Mouse (Mus musculus): Measurements from ENCODE around the gene S100pbp. TPM values are rescaled to one million over a fixed set of nuclear protein-coding genes. Genes with fewer than 3 reads are reported as not detected.

Gene S100pbp
- polyA plus RNA-seq (2012; rRNA removed; ENCODE audit: low replicate concordance) = 13.7 and 23.0 TPM in 2 replicates

DNA sequence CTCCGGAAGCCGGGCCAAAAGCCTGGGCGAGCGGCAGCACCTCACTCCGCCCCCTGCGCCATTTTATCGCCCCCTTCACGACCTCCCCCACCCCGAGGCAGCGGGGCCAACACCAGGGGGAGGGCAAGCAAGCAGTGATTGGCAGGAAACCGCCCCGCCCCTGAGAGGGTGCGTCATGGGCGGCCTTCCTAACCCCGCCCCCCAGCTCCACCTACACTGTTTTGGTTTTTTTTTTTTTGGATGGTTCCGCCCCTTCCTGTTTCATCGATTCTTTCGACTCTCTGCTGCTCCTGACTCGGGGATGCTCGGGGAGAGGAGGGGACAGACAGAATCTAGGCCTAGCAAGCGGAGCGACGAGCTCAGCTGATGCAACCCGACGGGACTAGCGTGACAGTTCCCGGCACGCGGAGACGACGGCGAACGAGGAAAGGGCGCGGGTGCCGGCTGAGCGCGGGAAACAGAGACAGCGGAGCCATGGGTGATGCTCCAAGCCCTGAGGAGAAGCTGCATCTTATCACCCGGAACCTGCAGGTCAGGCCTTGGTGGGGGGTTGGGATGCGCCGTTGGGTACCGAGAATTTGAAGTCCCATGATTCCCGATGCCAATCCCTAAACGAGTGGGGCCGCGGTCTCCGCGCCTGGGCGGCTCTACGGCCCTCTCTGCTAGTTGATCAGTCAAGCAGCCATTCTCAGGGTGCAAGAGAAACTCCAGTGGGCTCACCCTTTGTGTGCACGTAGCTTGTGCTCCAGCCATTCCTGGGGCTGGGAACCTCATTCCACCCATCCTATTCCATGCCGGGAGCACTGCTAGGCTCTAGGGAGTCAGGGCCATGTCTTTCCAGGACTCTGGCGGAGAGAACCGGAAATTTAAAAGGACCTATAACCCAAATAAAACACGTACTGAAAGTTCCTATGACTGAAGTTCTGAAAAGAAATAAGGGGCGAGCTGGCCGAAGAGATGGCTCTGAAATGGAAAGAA is at the start of gene S100pbp, which contains the start of gene Yars:
Gene S100pbp, minus strand, starts transcription at position 186 of the 978 bp plus-strand sequence.
Gene Yars, plus strand, starts transcription at position 219 of the 978 bp plus-strand sequence.

GRCm38 (mm10) chr4:129136579-129137391 is 52.7 kb downstream of the S100pbp start, which contains the start of gene Fndc5:
TSS of gene Fndc5 (plus strand) at chr4:129136999.

DNA sequence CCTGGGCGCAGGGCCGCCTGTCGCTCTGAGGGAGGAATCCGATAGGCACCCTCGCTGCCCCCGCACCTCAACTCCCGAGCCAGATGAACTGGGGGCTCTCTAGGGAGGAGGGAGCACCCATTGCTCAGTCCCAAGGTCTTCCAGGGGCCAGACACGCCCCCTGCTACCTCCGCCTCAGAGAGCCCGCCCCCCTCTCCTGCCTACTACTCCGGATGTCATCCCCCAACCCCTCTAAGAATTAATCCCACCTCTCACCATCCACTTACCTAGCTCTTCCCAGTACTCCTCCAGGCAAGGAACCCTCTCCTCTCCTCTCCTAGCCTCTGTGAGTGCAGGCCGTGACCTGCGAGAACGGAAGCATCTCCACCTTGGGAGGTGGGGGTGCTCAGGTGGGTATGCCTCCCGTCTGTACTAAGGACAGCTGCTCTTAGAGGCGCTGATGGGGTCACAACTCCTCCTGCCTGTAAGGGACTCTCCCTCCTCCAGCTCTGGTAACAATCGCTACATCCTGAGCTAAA is 67.9 kb downstream of the S100pbp start, which contains the start of gene Hpca:
Gene Hpca, minus strand, starts transcription at position 468 of the 518 bp plus-strand sequence.

DNA sequence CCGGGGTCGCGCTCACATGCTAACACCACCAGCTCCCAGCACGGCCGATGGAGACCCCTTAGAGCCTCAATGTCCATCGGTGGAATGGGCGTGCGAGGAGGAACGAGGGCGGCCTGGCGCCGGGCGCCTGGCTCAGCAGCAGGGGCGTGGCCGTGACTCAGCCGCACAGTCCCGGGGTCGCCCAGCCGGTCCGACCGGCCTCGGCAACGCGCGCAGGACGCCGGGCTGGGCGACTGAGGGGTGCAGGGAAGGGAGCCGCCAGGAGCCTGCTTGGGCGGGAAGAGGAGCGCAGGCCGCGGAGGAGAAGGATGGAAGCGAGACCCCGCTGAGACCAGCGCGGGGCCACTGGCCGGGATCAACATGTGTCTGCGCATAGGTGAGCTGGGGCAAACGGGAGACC is 84.2 kb downstream of the S100pbp start, which contains the start of gene Tmem54:
Gene Tmem54, plus strand, starts transcription at position 193 of the 400 bp plus-strand sequence.

Other genes with a start within 250 kb of the S100pbp start
- 17.9 and 25.6 TPM in 2 replicates for gene Azin2, start 227.3 kb downstream of the S100pbp start, polyA plus RNA-seq (2012; rRNA removed; ENCODE audit: low replicate concordance)
- 94.7 and 102 TPM in 2 replicates for gene Ak2, start 197.8 kb downstream of the S100pbp start, polyA plus RNA-seq (2012; rRNA removed; ENCODE audit: low replicate concordance)
- 45.6 and 141 TPM in 2 replicates for gene Rnf19b, start 131.5 kb downstream of the S100pbp start, polyA plus RNA-seq (2012; rRNA removed; ENCODE audit: low replicate concordance)
- 13.9 and 16.2 TPM in 2 replicates for gene Tmem54, start 84.2 kb downstream of the S100pbp start, polyA plus RNA-seq (2012; rRNA removed; ENCODE audit: low replicate concordance)
- gene Hpca, start 67.7 kb downstream of the S100pbp start, polyA plus RNA-seq (2012; rRNA removed; ENCODE audit: low replicate concordance) = 3.0 and 3.8 TPM in 2 replicates
- 1.5 and 9.3 TPM in 2 replicates for gene Fndc5, start 52.7 kb downstream of the S100pbp start, polyA plus RNA-seq (2012; rRNA removed; ENCODE audit: low replicate concordance)
- gene Yars, start within 50 bp of the S100pbp start, polyA plus RNA-seq (2012; rRNA removed; ENCODE audit: low replicate concordance) = 11.3 and 16.7 TPM in 2 replicates
- gene C77080, start 71.7 kb upstream of the S100pbp start, polyA plus RNA-seq (2012; rRNA removed; ENCODE audit: low replicate concordance) = 24.0 and 41.3 TPM in 2 replicates
- gene Sync, start 97.9 kb upstream of the S100pbp start, polyA plus RNA-seq (2012; rRNA removed; ENCODE audit: low replicate concordance) = 0.90 and 3.5 TPM in 2 replicates
- 18.0 and 32.5 TPM in 2 replicates for gene Rbbp4, start 145.6 kb upstream of the S100pbp start, polyA plus RNA-seq (2012; rRNA removed; ENCODE audit: low replicate concordance)
- 8.7 and 14.4 TPM in 2 replicates for gene Zbtb8os, start 146.0 kb upstream of the S100pbp start, polyA plus RNA-seq (2012; rRNA removed; ENCODE audit: low replicate concordance)
- 12.2 and 16.3 TPM in 2 replicates for gene Zbtb8a, start 188.4 kb upstream of the S100pbp start, polyA plus RNA-seq (2012; rRNA removed; ENCODE audit: low replicate concordance)

Data from mammary gland, adult 2 months (tissue).